Mouse (Mus musculus) small intestine, adult 2 months (tissue): ENCODE data around the gene Actr1b.

ENCODE experiments used
- CTCF ChIP-seq: fragments of 200-500 bp; IDR thresholded peaks from 2 replicates; pipeline ENCODE4 v1.5.1; 2012; ENCODE audit warnings: low read depth, mild to moderate bottlenecking, control low read depth, inconsistent platforms, low read length, moderate library complexity, mixed read lengths; ENCODE audit not compliant: insufficient replicate concordance, insufficient read length; ENCODE audit errors: extremely low read depth
- POLR2A ChIP-seq: fragments of 200-500 bp; IDR thresholded peaks from 2 replicates; pipeline ENCODE4 v1.6.1; 2012; ENCODE audit warnings: low read depth, mild to moderate bottlenecking, control low read depth, inconsistent platforms, low read length, moderate library complexity

DNA sequence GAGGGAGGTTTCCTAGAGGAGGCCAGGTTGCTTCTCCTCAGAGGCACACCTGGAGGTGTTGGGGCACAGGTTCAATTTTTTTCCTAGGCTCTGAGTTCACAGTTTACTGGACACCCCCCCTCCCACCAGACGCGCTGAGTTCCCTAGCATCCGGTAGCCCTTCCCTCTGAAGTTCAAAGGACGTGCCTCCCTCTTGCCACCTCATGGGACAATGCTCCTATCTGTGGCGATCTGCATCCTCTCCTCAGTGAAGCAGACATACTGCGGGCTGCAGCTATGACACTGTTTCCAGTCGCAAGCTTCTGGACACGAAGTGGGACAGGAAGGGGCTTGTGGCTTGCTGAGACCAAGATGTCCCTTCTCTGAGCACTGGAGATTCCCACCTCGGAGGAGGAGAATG, 46.2 kb upstream of the Actr1b start:
- TF ChIP-seq CTCF, result no peak
- TF ChIP-seq POLR2A, result no peak
